In genomic region chr10:80371411-80371966, GRCm38 (mm10) we compare ENCODE assay signal across 9 mouse cellular contexts. TPM values are rescaled to one million over a fixed set of nuclear protein-coding genes. Genes with fewer than 3 reads are reported as not detected.
DNase-seq lines count a peak whose midpoint lies in the region; ATAC-seq and TF ChIP-seq lines count a peak whose summit lies in the region.
"Had no signal": no experiment of that assay in that cellular context is flagged by ENCODE, and none has a peak within 500 bp of the region (broad histone marks: within the 10 kb centered on the region; RNA-seq: fewer than 3 reads in every experiment).

No protein-coding gene starts in this region.

- peak overlapping the region; percentile 56 to 73 for H3K4me3 ChIP-seq in MEL (ENCODE audit: control insufficient read depth in 1 of 2, insufficient read depth in 1 of 2, low read depth in 2 of 2, low read length in 2 of 2)
- peak overlapping the region; percentile 31 for H3K4me3 ChIP-seq in limb, embryonic 15.5 days
- no peak overlapping the region for H3K4me3 ChIP-seq in neural tube, embryonic 12.5 days

- DNase-seq in adrenal gland, postnatal 10 days: peak; percentile 58
- no peak for DNase-seq in adrenal gland, adult 2 months
- peak; percentile 92 for DNase-seq in MEL (ENCODE audit: low read depth, low spot score)
- peak; percentile 64 for DNase-seq in embryo, embryonic 9.5 days (ENCODE audit: extremely low spot score)
- DNase-seq in induced T-regulatory cell, adult 2 months (ENCODE audit: low read depth): peak; percentile 82
- no peak for DNase-seq in adipocyte (ENCODE audit: low spot score)

- no peak for TF ChIP-seq EP300 in MEL (IDR thresholded peaks at IDR 0.05; ENCODE audit: low read depth in 1 of 2, low read length in 2 of 2)

- H3K27me3 ChIP-seq in MEL (ENCODE audit: control insufficient read depth in 1 of 2, insufficient read depth in 2 of 2, low read length in 2 of 2): no peaks in the 10 kb centered on the region
- H3K27me3 ChIP-seq in limb, embryonic 15.5 days: 0 out of 2 replicates have a peak, but pooled peaks cover 3% of the 10 kb centered on the region
- H3K27me3 ChIP-seq in neural tube, embryonic 12.5 days (replicated peaks): peaks cover 4% of the 10 kb centered on the region; the same call in 1 of the 2 replicates

- H3K9me3 ChIP-seq in MEL (replicated peaks; ENCODE audit: insufficient read depth, low read length): no peaks in the 10 kb centered on the region
- H3K9me3 ChIP-seq in limb, embryonic 15.5 days: no peaks in the 10 kb centered on the region
- H3K9me3 ChIP-seq in neural tube, embryonic 12.5 days: no peaks in the 10 kb centered on the region

- H3K4me2 ChIP-seq in limb, embryonic 15.5 days: peak overlapping the region; percentile 38
- peak overlapping the region; percentile 35; the same call in 1 of the 2 replicates for H3K4me2 ChIP-seq in neural tube, embryonic 12.5 days (replicated peaks)

- H3K9ac ChIP-seq in MEL (ENCODE audit: control insufficient read depth, low read depth, low read length, poor library complexity, severe bottlenecking): peak overlapping the region; percentile 30
- no peak overlapping the region for H3K9ac ChIP-seq in limb, embryonic 15.5 days
- H3K9ac ChIP-seq in neural tube, embryonic 12.5 days: no peak overlapping the region

- H3K27ac ChIP-seq in MEL (ENCODE audit: control insufficient read depth, low read depth, low read length): peak overlapping the region; percentile 8; the same call in 1 of the 2 replicates
- H3K27ac ChIP-seq in limb, embryonic 15.5 days: peak overlapping the region; percentile 8; the same call in 1 of the 2 replicates
- H3K27ac ChIP-seq in neural tube, embryonic 12.5 days: no peak overlapping the region

- WGBS in limb, embryonic 15.5 days: 2% methylated on average over 12 of the region's 12 CpGs
- 3% methylated on average over 12 of the region's 12 CpGs for WGBS in neural tube, embryonic 12.5 days

- peak; percentile 54 for ATAC-seq in limb, embryonic 15.5 days (ENCODE audit: insufficient number of reproducible peaks, low FRiP score, low TSS enrichment, low read depth)
- peak; percentile 68; the same call in 1 of the 2 replicates for ATAC-seq in neural tube, embryonic 12.5 days (ENCODE audit: low FRiP score, low read depth)

- no peaks in the 10 kb centered on the region for H3K79me2 ChIP-seq in MEL (ENCODE audit: control insufficient read depth, insufficient read depth, low read length, poor library complexity)

- TF ChIP-seq RAD21 in MEL (IDR thresholded peaks at IDR 0.05; ENCODE audit: low read depth, low read length): no peak

- TF ChIP-seq POLR2A in MEL (IDR thresholded peaks at IDR 0.05; ENCODE audit: control insufficient read depth in 1 of 2, insufficient read depth in 1 of 2, low read depth in 1 of 2, low read length in 2 of 2, poor library complexity in 1 of 2): peak in 1 of 2 experiments; percentile 48; a peak in 1 of 4 replicates

- H3K36me3 ChIP-seq in MEL (ENCODE audit: control insufficient read depth in 1 of 2, insufficient read depth in 2 of 2, low read length in 2 of 2): no peaks in the 10 kb centered on the region
- no peaks in the 10 kb centered on the region for H3K36me3 ChIP-seq in limb, embryonic 15.5 days
- no peaks in the 10 kb centered on the region for H3K36me3 ChIP-seq in neural tube, embryonic 12.5 days

- H3K4me1 ChIP-seq in MEL (ENCODE audit: control insufficient read depth in 1 of 2, insufficient read depth in 2 of 2, low read length in 2 of 2): peaks cover 0 to 7% of the 10 kb centered on the region in 2 experiments; a peak in 1 of 4 replicates
- H3K4me1 ChIP-seq in limb, embryonic 15.5 days: peaks cover 11% of the 10 kb centered on the region
- H3K4me1 ChIP-seq in neural tube, embryonic 12.5 days: 0 out of 2 replicates have a peak, but pooled peaks cover 11% of the 10 kb centered on the region

- no peak for TF ChIP-seq CTCF in MEL (IDR thresholded peaks at IDR 0.05 in 2 of 3, conservative IDR thresholded peaks at IDR 0.05 in 1 of 3; ENCODE audit: control insufficient read depth in 1 of 3, insufficient read depth in 1 of 3, low read depth in 2 of 3, low read length in 3 of 3, poor library complexity in 1 of 3, severe bottlenecking in 1 of 3)

TF ChIP-seq in MEL, 35 proteins besides CTCF, POLR2A, EP300 and RAD21:
- no peak for TF ChIP-seq POLR2AphosphoS5 (IDR thresholded peaks at IDR 0.05; ENCODE audit: borderline replicate concordance, low read depth, low read length)
- peak; percentile 28 for TF ChIP-seq MXI1 (IDR thresholded peaks at IDR 0.05; ENCODE audit: low read depth, low read length)
- no peak for TF ChIP-seq USF2 (IDR thresholded peaks at IDR 0.05; ENCODE audit: borderline replicate concordance in 1 of 2, insufficient read depth in 1 of 2, low read depth in 1 of 2, low read length in 2 of 2)
- TF ChIP-seq ZKSCAN1 (IDR thresholded peaks at IDR 0.05; ENCODE audit: low read depth, low read length): peak; percentile 11; the same call in 1 of the 2 replicates
- peak; percentile 68 for TF ChIP-seq USF1 (IDR thresholded peaks at IDR 0.05; ENCODE audit: low read depth, low read length)
- TF ChIP-seq ZC3H11A (IDR thresholded peaks at IDR 0.05; ENCODE audit: low read depth, low read length): no peak
- peak; percentile 65; the same call in 1 of the 2 replicates for TF ChIP-seq BHLHE40 (IDR thresholded peaks at IDR 0.05; ENCODE audit: borderline replicate concordance, low read depth, low read length)
- peak; percentile 85 for TF ChIP-seq MAZ (IDR thresholded peaks at IDR 0.05; ENCODE audit: low read depth, low read length)
- TF ChIP-seq MYC (IDR thresholded peaks at IDR 0.05; ENCODE audit: low read depth, low read length): no peak
- peak; percentile 91 for TF ChIP-seq CHD2 (IDR thresholded peaks at IDR 0.05; ENCODE audit: low read length)
- TF ChIP-seq TAL1 (IDR thresholded peaks at IDR 0.05; ENCODE audit: low read length): no peak
- TF ChIP-seq NRF1 (IDR thresholded peaks at IDR 0.05; ENCODE audit: insufficient read depth, low read depth, low read length, poor library complexity, severe bottlenecking): no peak
- peak; percentile 57 for TF ChIP-seq NELFE (IDR thresholded peaks at IDR 0.05; ENCODE audit: low read depth, low read length)
- TF ChIP-seq MYB (IDR thresholded peaks at IDR 0.05; ENCODE audit: low read depth, low read length): no peak

RNA-seq across cellular contexts. Expression of gene Plk5, which starts 15.2 kb away (rescaled TPM):
- under 1 TPM in 1 of 2 experiments, not detected in 1; 0.12 TPM for total RNA-seq in adrenal gland, postnatal 10 days (2021)
- under 1 TPM; 0.14 to 0.45 TPM for total RNA-seq in adrenal gland, adult 2 months (2021)
- polyA plus RNA-seq in adrenal gland, adult 2 months (2012; rRNA removed): 1.5 and 2.6 TPM in 2 replicates
- total RNA-seq in MEL (2012; rRNA removed): 0.19 TPM in 1 of 2 replicates, not detected in the other
- under 1 TPM in 1 of 2 experiments, not detected in 1; 0.19 TPM for polyA plus RNA-seq in MEL (2012; ENCODE audit: insufficient read depth in 1 of 2, insufficient read length in 2 of 2, low read depth in 1 of 2, low replicate concordance in 2 of 2, missing spikeins in 1 of 2)
- 0.91 and 0.99 TPM in 2 replicates for polyA plus RNA-seq in limb, embryonic 15.5 days (2015; fragmentation: Nextera tagmentation; extraction: Ambion mirVana)
- 0.29 and 0.49 TPM in 2 replicates for polyA plus RNA-seq in neural tube, embryonic 12.5 days (2016; fragmentation: Nextera tagmentation; extraction: Ambion mirVana)
- polyA plus RNA-seq: C2C12 had no signal

RNA-seq across cellular contexts. Expression of gene Mex3d, which starts 16.0 kb away (rescaled TPM):
- total RNA-seq in adrenal gland, postnatal 10 days (2021): 10 to 100 TPM; 19.6 to 21.8 TPM
- total RNA-seq in adrenal gland, adult 2 months (2021): 10 to 100 TPM; 19.2 to 19.5 TPM
- 60.7 and 61.5 TPM in 2 replicates for polyA plus RNA-seq in adrenal gland, adult 2 months (2012; rRNA removed)
- 14.1 and 15.6 TPM in 2 replicates for total RNA-seq in MEL (2012; rRNA removed)
- polyA plus RNA-seq in MEL (2012; ENCODE audit: insufficient read depth in 1 of 2, insufficient read length in 2 of 2, low read depth in 1 of 2, low replicate concordance in 2 of 2, missing spikeins in 1 of 2): 10 to 100 TPM in 1 of 2 experiments, not detected in 1; 18.8 TPM
- polyA plus RNA-seq in limb, embryonic 15.5 days (2015; fragmentation: Nextera tagmentation; extraction: Ambion mirVana): 6.1 and 6.8 TPM in 2 replicates
- 23.6 and 26.5 TPM in 2 replicates for polyA plus RNA-seq in neural tube, embryonic 12.5 days (2016; fragmentation: Nextera tagmentation; extraction: Ambion mirVana)

RNA-seq across cellular contexts. Expression of gene Adamtsl5, which starts 23.3 kb away (rescaled TPM):
- total RNA-seq in adrenal gland, postnatal 10 days (2021): 10 to 100 TPM in 1 of 2 experiments, 1 to 10 TPM in 1; 7.6 to 18.7 TPM
- 10 to 100 TPM in 1 of 2 experiments, 1 to 10 TPM in 1; 8.0 to 10.3 TPM for total RNA-seq in adrenal gland, adult 2 months (2021)
- 35.1 and 41.5 TPM in 2 replicates for polyA plus RNA-seq in adrenal gland, adult 2 months (2012; rRNA removed)
- 2.4 and 3.9 TPM in 2 replicates for total RNA-seq in MEL (2012; rRNA removed)
- polyA plus RNA-seq in MEL (2012; ENCODE audit: insufficient read depth in 1 of 2, insufficient read length in 2 of 2, low read depth in 1 of 2, low replicate concordance in 2 of 2, missing spikeins in 1 of 2): 10 to 100 TPM in 1 of 2 experiments, not detected in 1; 16.5 TPM
- polyA plus RNA-seq in limb, embryonic 15.5 days (2015; fragmentation: Nextera tagmentation; extraction: Ambion mirVana): 11.9 and 13.8 TPM in 2 replicates
- polyA plus RNA-seq in neural tube, embryonic 12.5 days (2016; fragmentation: Nextera tagmentation; extraction: Ambion mirVana): 0.50 and 1.1 TPM in 2 replicates

RNA-seq across cellular contexts. Expression of gene Mbd3, which starts 27.9 kb away (rescaled TPM):
- 100 to 1,000 TPM; 103 to 113 TPM for total RNA-seq in adrenal gland, postnatal 10 days (2021)
- total RNA-seq in adrenal gland, adult 2 months (2021): 100 to 1,000 TPM; 125 to 146 TPM
- polyA plus RNA-seq in adrenal gland, adult 2 months (2012; rRNA removed): 158 and 165 TPM in 2 replicates
- 81.4 and 86.9 TPM in 2 replicates for total RNA-seq in MEL (2012; rRNA removed)
- 100 to 1,000 TPM in 1 of 2 experiments, not detected in 1; 289 TPM for polyA plus RNA-seq in MEL (2012; ENCODE audit: insufficient read depth in 1 of 2, insufficient read length in 2 of 2, low read depth in 1 of 2, low replicate concordance in 2 of 2, missing spikeins in 1 of 2)
- polyA plus RNA-seq in limb, embryonic 15.5 days (2015; fragmentation: Nextera tagmentation; extraction: Ambion mirVana): 218 and 219 TPM in 2 replicates
- 304 and 314 TPM in 2 replicates for polyA plus RNA-seq in neural tube, embryonic 12.5 days (2016; fragmentation: Nextera tagmentation; extraction: Ambion mirVana)

RNA-seq across cellular contexts. Expression of gene Uqcr11, which starts 35.1 kb away (rescaled TPM):
- 1,000 to 10,000 TPM; 1,321 to 1,365 TPM for total RNA-seq in adrenal gland, postnatal 10 days (2021)
- 1,000 to 10,000 TPM in 1 of 2 experiments, 100 to 1,000 TPM in 1; 714 to 1,027 TPM for total RNA-seq in adrenal gland, adult 2 months (2021)
- polyA plus RNA-seq in adrenal gland, adult 2 months (2012; rRNA removed): 2,955 and 2,958 TPM in 2 replicates
- total RNA-seq in MEL (2012; rRNA removed): 879 and 935 TPM in 2 replicates
- polyA plus RNA-seq in MEL (2012; ENCODE audit: insufficient read depth in 1 of 2, insufficient read length in 2 of 2, low read depth in 1 of 2, low replicate concordance in 2 of 2, missing spikeins in 1 of 2): 100 to 1,000 TPM in 1 of 2 experiments, not detected in 1; 481 TPM
- polyA plus RNA-seq in limb, embryonic 15.5 days (2015; fragmentation: Nextera tagmentation; extraction: Ambion mirVana): 562 and 570 TPM in 2 replicates
- 436 and 478 TPM in 2 replicates for polyA plus RNA-seq in neural tube, embryonic 12.5 days (2016; fragmentation: Nextera tagmentation; extraction: Ambion mirVana)

Comparison
In these comparisons a context has a peak if more than half of its experiments do, and no peak if none do; other contexts are left out.
1. DNase-seq: peak in adrenal gland, postnatal 10 days (single experiment), MEL (single experiment), embryo, embryonic 9.5 days (single experiment) and induced T-regulatory cell, adult 2 months (single experiment); none in adrenal gland, adult 2 months (single experiment) and adipocyte (single experiment).